Mouse (Mus musculus): Measurements from ENCODE around the gene Cilp2.

- no peak for TF ChIP-seq POLR2A (IDR thresholded peaks at IDR 0.05; ENCODE audit: control insufficient read depth, extremely low read depth, insufficient read depth, low read length, poor library complexity)
- TF ChIP-seq CTCF (IDR thresholded peaks at IDR 0.05; ENCODE audit: borderline replicate concordance, control insufficient read depth, extremely low read depth, insufficient read depth, low read length, poor library complexity) = no peak
These were observed 18.8 kb upstream of the Cilp2 start for GRCm38 (mm10) chr8:69906260-69906659.

Measured in thymus, adult 2 months (tissue).